Mouse (Mus musculus): ENCODE results near the gene Snx33. TPM values are rescaled to one million over a fixed set of nuclear protein-coding genes. Genes with fewer than 3 reads are reported as not detected.
A peak's percentile ranks its signal among the peaks of the same experiment; 100 is the strongest.

The Snx33 gene
- total RNA-seq (2014; rRNA removed) (3.7 and 5.8 TPM in 2 replicates), polyA plus RNA-seq (2015; fragmentation: Nextera tagmentation; extraction: Ambion mirVana) (1.2 and 1.3 TPM in 2 replicates)

- Histone ChIP-seq H3K9ac (peak within 1 kb of the TSS; percentile 48), H3K27ac (ENCODE audit: low read depth, low read length) (peak within 1 kb of the TSS; percentile 58), H3K4me3 (ENCODE audit: low read depth, low read length) (peak within 1 kb of the TSS; percentile 48), H3K9me3 (ENCODE audit: low read length) (no peaks in the 10 kb centered on the region), H3K27me3 (ENCODE audit: insufficient read depth, low read length) (no peaks in the 10 kb centered on the region), H3K4me2 (ENCODE audit: low read depth) (peak within 1 kb of the TSS; percentile 93), H3K4me1 (ENCODE audit: insufficient read depth) (no peaks in the 10 kb centered on the region), H3K36me3 (ENCODE audit: insufficient read depth) (no peaks in the 10 kb centered on the region)
- TF ChIP-seq CTCF (IDR thresholded peaks at IDR 0.05; ENCODE audit: low read depth) = peak; percentile 74
- WGBS = under 1% methylated on average over 49 of the region's 50 CpGs
- DNase-seq (peak; percentile 83), ATAC-seq (peak; percentile 85)
Measured at GRCm38 (mm10) chr9:56928041-56928811, at the start of gene Snx33. TSS of gene Snx33 (minus strand) at chr9:56928371.

- Histone ChIP-seq H3K9me3 (ENCODE audit: low read length) (no peaks in the 10 kb centered on the region), H3K27me3 (ENCODE audit: insufficient read depth, low read length) (no peaks in the 10 kb centered on the region), H3K4me2 (ENCODE audit: low read depth) (no peak overlapping the region), H3K36me3 (ENCODE audit: insufficient read depth) (peaks cover 5% of the 10 kb centered on the region), H3K4me1 (ENCODE audit: insufficient read depth) (no peaks in the 10 kb centered on the region), H3K27ac (ENCODE audit: low read depth, low read length) (no peak overlapping the region), H3K4me3 (ENCODE audit: low read depth, low read length) (no peak overlapping the region), H3K9ac (no peak overlapping the region)
- TF ChIP-seq CTCF (IDR thresholded peaks at IDR 0.05; ENCODE audit: low read depth) = no peak
- ATAC-seq = no peak
- 88% methylated on average over 3 of the region's 3 CpGs for WGBS
- DNase-seq = no peak
Measured at GRCm38 (mm10) chr9:56975199-56975598, 47.0 kb upstream of the Snx33 start.

GRCm38 (mm10) chr9:56973960-56974524, 45.9 kb upstream of the Snx33 start:
- no peak overlapping the region for H3K4me2 ChIP-seq (ENCODE audit: low read depth)
- H3K4me3 ChIP-seq (ENCODE audit: low read depth, low read length) = no peak overlapping the region
- WGBS = 89% methylated on average over 7 of the region's 8 CpGs
- no peaks in the 10 kb centered on the region for H3K27me3 ChIP-seq (ENCODE audit: insufficient read depth, low read length)
- no peaks in the 10 kb centered on the region for H3K9me3 ChIP-seq (ENCODE audit: low read length)
- no peak overlapping the region for H3K9ac ChIP-seq
- H3K27ac ChIP-seq (ENCODE audit: low read depth, low read length) = no peak overlapping the region
- DNase-seq (no peak), ATAC-seq (no peak)
- no peak for TF ChIP-seq CTCF (IDR thresholded peaks at IDR 0.05; ENCODE audit: low read depth)
- H3K4me1 ChIP-seq (ENCODE audit: insufficient read depth) = no peaks in the 10 kb centered on the region
- H3K36me3 ChIP-seq (ENCODE audit: insufficient read depth) = peaks cover 10% of the 10 kb centered on the region

- ATAC-seq (no peak), DNase-seq (no peak)
- Histone ChIP-seq H3K4me2 (ENCODE audit: low read depth) (no peak overlapping the region), H3K27me3 (ENCODE audit: insufficient read depth, low read length) (no peaks in the 10 kb centered on the region), H3K9ac (no peak overlapping the region), H3K4me1 (ENCODE audit: insufficient read depth) (no peaks in the 10 kb centered on the region), H3K27ac (ENCODE audit: low read depth, low read length) (no peak overlapping the region), H3K9me3 (ENCODE audit: low read length) (no peaks in the 10 kb centered on the region), H3K36me3 (ENCODE audit: insufficient read depth) (peaks cover 15% of the 10 kb centered on the region), H3K4me3 (ENCODE audit: low read depth, low read length) (no peak overlapping the region)
- TF ChIP-seq CTCF (IDR thresholded peaks at IDR 0.05; ENCODE audit: low read depth) = no peak
- WGBS = 91% methylated on average over 2 of the region's 2 CpGs
Measured at GRCm38 (mm10) chr9:56970158-56970557, 42.0 kb upstream of the Snx33 start.

GRCm38 (mm10) chr9:56961591-56961990, 33.4 kb upstream of the Snx33 start:
- no peak for TF ChIP-seq CTCF (IDR thresholded peaks at IDR 0.05; ENCODE audit: low read depth)
- peaks cover 34% of the 10 kb centered on the region for H3K36me3 ChIP-seq (ENCODE audit: insufficient read depth)
- no peaks in the 10 kb centered on the region for H3K27me3 ChIP-seq (ENCODE audit: insufficient read depth, low read length)
- ATAC-seq (no peak), DNase-seq (no peak)
- H3K27ac ChIP-seq (ENCODE audit: low read depth, low read length) = no peak overlapping the region
- 92% methylated on average over 3 of the region's 3 CpGs for WGBS
- no peak overlapping the region for H3K4me3 ChIP-seq (ENCODE audit: low read depth, low read length)
- H3K4me2 ChIP-seq (ENCODE audit: low read depth) = no peak overlapping the region
- no peaks in the 10 kb centered on the region for H3K4me1 ChIP-seq (ENCODE audit: insufficient read depth)
- H3K9ac ChIP-seq = no peak overlapping the region
- no peaks in the 10 kb centered on the region for H3K9me3 ChIP-seq (ENCODE audit: low read length)

GRCm38 (mm10) chr9:56958689-56959088, 30.5 kb upstream of the Snx33 start:
- Histone ChIP-seq H3K9me3 (ENCODE audit: low read length) (no peaks in the 10 kb centered on the region), H3K27ac (ENCODE audit: low read depth, low read length) (no peak overlapping the region), H3K36me3 (ENCODE audit: insufficient read depth) (peaks cover 21% of the 10 kb centered on the region), H3K9ac (no peak overlapping the region), H3K4me1 (ENCODE audit: insufficient read depth) (no peaks in the 10 kb centered on the region), H3K27me3 (ENCODE audit: insufficient read depth, low read length) (no peaks in the 10 kb centered on the region), H3K4me2 (ENCODE audit: low read depth) (no peak overlapping the region), H3K4me3 (ENCODE audit: low read depth, low read length) (no peak overlapping the region)
- 91% methylated on average over 2 of the region's 2 CpGs for WGBS
- no peak for TF ChIP-seq CTCF (IDR thresholded peaks at IDR 0.05; ENCODE audit: low read depth)
- no peak for DNase-seq
- no peak for ATAC-seq

GRCm38 (mm10) chr9:56956966-56957675, 28.9 kb upstream of the Snx33 start:
- ATAC-seq (no peak), DNase-seq (no peak)
- H3K4me1 ChIP-seq (ENCODE audit: insufficient read depth) = no peaks in the 10 kb centered on the region
- no peak overlapping the region for H3K27ac ChIP-seq (ENCODE audit: low read depth, low read length)
- no peak overlapping the region for H3K4me2 ChIP-seq (ENCODE audit: low read depth)
- peaks cover 12% of the 10 kb centered on the region; the same call in 1 of the 2 replicates for H3K36me3 ChIP-seq (ENCODE audit: insufficient read depth)
- no peak for TF ChIP-seq CTCF (IDR thresholded peaks at IDR 0.05; ENCODE audit: low read depth)
- no peaks in the 10 kb centered on the region for H3K9me3 ChIP-seq (ENCODE audit: low read length)
- no peak overlapping the region for H3K9ac ChIP-seq
- H3K27me3 ChIP-seq (ENCODE audit: insufficient read depth, low read length) = no peaks in the 10 kb centered on the region
- WGBS = 77% methylated on average over 7 of the region's 7 CpGs
- no peak overlapping the region for H3K4me3 ChIP-seq (ENCODE audit: low read depth, low read length)

Data from forebrain, postnatal 0 days (tissue).